In genomic region chr10:15759983-15760723, GRCm38 (mm10) we compare ENCODE assay signal across 10 mouse cellular contexts.
DNase-seq lines count a peak whose midpoint lies in the region; ATAC-seq and TF ChIP-seq lines count a peak whose summit lies in the region.
"Had no signal": no experiment of that assay in that cellular context is flagged by ENCODE, and none has a peak within 500 bp of the region (broad histone marks: within the 10 kb centered on the region; RNA-seq: fewer than 3 reads in every experiment).

No protein-coding gene starts in this region.

- WGBS in forebrain, embryonic 12.5 days: 71% methylated on average over 6 of the region's 6 CpGs
- WGBS in forebrain, embryonic 10.5 days: 77% methylated on average over 6 of the region's 6 CpGs
- 7% methylated on average over 6 of the region's 6 CpGs for WGBS in lung, embryonic 15.5 days
- 9% methylated on average over 6 of the region's 6 CpGs for WGBS in stomach, postnatal 0 days

- no peak for DNase-seq in forebrain, embryonic 10.5 days (ENCODE audit: extremely low spot score, low spot score)
- DNase-seq in urinary bladder, postnatal 14 days (ENCODE audit: low spot score): peak; percentile 5
- DNase-seq in urinary bladder, postnatal 10 days (ENCODE audit: low spot score): no peak
- DNase-seq in stomach, postnatal 0 days (ENCODE audit: low spot score): no peak
- DNase-seq in right cerebral cortex, postnatal 14 days: no peak
- no peak for DNase-seq in urinary bladder, postnatal 25 days (ENCODE audit: low spot score)

- H3K4me1 ChIP-seq in forebrain, embryonic 12.5 days: no peaks in the 10 kb centered on the region
- H3K4me1 ChIP-seq in forebrain, embryonic 10.5 days: no peaks in the 10 kb centered on the region
- H3K4me1 ChIP-seq in lung, embryonic 15.5 days: 0 out of 2 replicates have a peak, but pooled peaks cover 3% of the 10 kb centered on the region
- no peaks in the 10 kb centered on the region for H3K4me1 ChIP-seq in stomach, postnatal 0 days (replicated peaks; ENCODE audit: control insufficient read depth, insufficient read depth)
- H3K4me1 ChIP-seq: embryonic facial prominence, embryonic 15.5 days; limb, embryonic 10.5 days had no signal

- H3K9me3 ChIP-seq in forebrain, embryonic 12.5 days: no peaks in the 10 kb centered on the region
- H3K9me3 ChIP-seq in forebrain, embryonic 10.5 days: no peaks in the 10 kb centered on the region
- no peaks in the 10 kb centered on the region for H3K9me3 ChIP-seq in lung, embryonic 15.5 days
- H3K9me3 ChIP-seq in stomach, postnatal 0 days (ENCODE audit: control insufficient read depth, low read length): no peaks in the 10 kb centered on the region
- H3K9me3 ChIP-seq: embryonic facial prominence, embryonic 15.5 days; limb, embryonic 10.5 days had no signal

- no peaks in the 10 kb centered on the region for H3K36me3 ChIP-seq in forebrain, embryonic 12.5 days (replicated peaks)
- no peaks in the 10 kb centered on the region for H3K36me3 ChIP-seq in forebrain, embryonic 10.5 days (replicated peaks)
- no peaks in the 10 kb centered on the region for H3K36me3 ChIP-seq in lung, embryonic 15.5 days
- no peaks in the 10 kb centered on the region for H3K36me3 ChIP-seq in stomach, postnatal 0 days (ENCODE audit: control insufficient read depth, insufficient read depth, low read length)
- H3K36me3 ChIP-seq: embryonic facial prominence, embryonic 15.5 days; limb, embryonic 10.5 days had no signal

- no peak overlapping the region for H3K27ac ChIP-seq in forebrain, embryonic 12.5 days
- H3K27ac ChIP-seq in forebrain, embryonic 10.5 days: no peak overlapping the region
- H3K27ac ChIP-seq in lung, embryonic 15.5 days: no peak overlapping the region
- no peak overlapping the region for H3K27ac ChIP-seq in stomach, postnatal 0 days (replicated peaks)
- H3K27ac ChIP-seq: embryonic facial prominence, embryonic 15.5 days; limb, embryonic 10.5 days had no signal

- H3K4me2 ChIP-seq in forebrain, embryonic 12.5 days: no peak overlapping the region
- no peak overlapping the region for H3K4me2 ChIP-seq in lung, embryonic 15.5 days
- H3K4me2 ChIP-seq in stomach, postnatal 0 days (replicated peaks; ENCODE audit: low read depth): no peak overlapping the region
- H3K4me2 ChIP-seq: embryonic facial prominence, embryonic 15.5 days had no signal

- H3K27me3 ChIP-seq in forebrain, embryonic 12.5 days: no peaks in the 10 kb centered on the region
- no peaks in the 10 kb centered on the region for H3K27me3 ChIP-seq in forebrain, embryonic 10.5 days (ENCODE audit: poor library complexity, severe bottlenecking)
- H3K27me3 ChIP-seq in lung, embryonic 15.5 days: no peaks in the 10 kb centered on the region
- H3K27me3 ChIP-seq in stomach, postnatal 0 days (ENCODE audit: control insufficient read depth, insufficient read depth, low read length): no peaks in the 10 kb centered on the region
- H3K27me3 ChIP-seq: embryonic facial prominence, embryonic 15.5 days had no signal

- no peak overlapping the region for H3K4me3 ChIP-seq in forebrain, embryonic 12.5 days (replicated peaks)
- no peak overlapping the region for H3K4me3 ChIP-seq in forebrain, embryonic 10.5 days
- H3K4me3 ChIP-seq in lung, embryonic 15.5 days: no peak overlapping the region
- no peak overlapping the region for H3K4me3 ChIP-seq in stomach, postnatal 0 days (ENCODE audit: low read depth, low read length)
- H3K4me3 ChIP-seq: embryonic facial prominence, embryonic 15.5 days; limb, embryonic 10.5 days had no signal

- ATAC-seq in forebrain, embryonic 12.5 days (ENCODE audit: low FRiP score): 0 out of 2 replicates have a peak, but pooled peaks have one; percentile 58
- ATAC-seq in lung, embryonic 15.5 days (ENCODE audit: borderline replicate concordance, extremely low read depth, low FRiP score, low TSS enrichment): peak; percentile 64; the same call in 1 of the 2 replicates
- 0 out of 2 replicates have a peak, but pooled peaks have one; percentile 40 for ATAC-seq in stomach, postnatal 0 days (ENCODE audit: low FRiP score, low TSS enrichment)

- TF ChIP-seq CTCF in stomach, postnatal 0 days (IDR thresholded peaks at IDR 0.05; ENCODE audit: low read depth): peak; percentile 15; the same call in 1 of the 2 replicates

- no peak overlapping the region for H3K9ac ChIP-seq in forebrain, embryonic 12.5 days
- no peak overlapping the region for H3K9ac ChIP-seq in lung, embryonic 15.5 days
- no peak overlapping the region for H3K9ac ChIP-seq in stomach, postnatal 0 days (ENCODE audit: low read length)
- H3K9ac ChIP-seq: embryonic facial prominence, embryonic 15.5 days had no signal

- no peak for TF ChIP-seq EP300 in stomach, postnatal 0 days (optimal IDR thresholded peaks at IDR 0.05)
